Mouse (Mus musculus) ovary, postnatal 10 days (tissue): ENCODE results near the gene Bcar1.

ENCODE experiments used
- DNase-seq: peaks from one replicate; pipeline ENCODE4 v3.0.0; 2022; ENCODE audit warnings: low spot score

Gene Bcar1

GRCm38 (mm10) chr8:111769296-111769695 lies 25.7 kb upstream of the Bcar1 start:
- no peak for DNase-seq

GRCm38 (mm10) chr8:111768651-111769050 lies 25.0 kb upstream of the Bcar1 start:
- DNase-seq = no peak

GRCm38 (mm10) chr8:111765616-111766015 lies 22.0 kb upstream of the Bcar1 start:
- DNase-seq = no peak

GRCm38 (mm10) chr8:111765096-111765495 lies 21.5 kb upstream of the Bcar1 start:
- no peak for DNase-seq

- DNase-seq = no peak
These were observed 17.1 kb upstream of the Bcar1 start for GRCm38 (mm10) chr8:111760708-111761107.

GRCm38 (mm10) chr8:111758817-111759216 lies 15.2 kb upstream of the Bcar1 start:
- no peak for DNase-seq

DNA sequence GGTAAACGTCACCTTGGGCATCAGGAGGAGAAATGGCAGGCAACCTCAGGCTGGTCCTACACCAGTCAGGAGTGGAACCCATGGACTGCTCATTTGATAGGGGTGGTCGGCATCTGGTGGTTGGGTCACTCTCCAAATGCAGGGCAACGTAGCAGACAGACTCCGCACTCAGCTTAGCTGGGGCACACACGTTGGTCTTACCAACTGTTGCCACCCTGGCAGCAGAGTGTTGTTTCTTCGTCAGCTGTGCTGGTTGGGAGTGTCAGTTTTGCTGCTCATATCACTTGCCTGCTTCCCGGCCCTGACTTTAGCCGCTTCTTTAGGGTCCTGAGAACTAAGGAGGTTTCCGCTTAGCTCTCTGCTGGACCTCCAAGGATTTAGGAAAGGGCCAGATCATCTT lies 14.0 kb upstream of the Bcar1 start:
- no peak for DNase-seq

DNA sequence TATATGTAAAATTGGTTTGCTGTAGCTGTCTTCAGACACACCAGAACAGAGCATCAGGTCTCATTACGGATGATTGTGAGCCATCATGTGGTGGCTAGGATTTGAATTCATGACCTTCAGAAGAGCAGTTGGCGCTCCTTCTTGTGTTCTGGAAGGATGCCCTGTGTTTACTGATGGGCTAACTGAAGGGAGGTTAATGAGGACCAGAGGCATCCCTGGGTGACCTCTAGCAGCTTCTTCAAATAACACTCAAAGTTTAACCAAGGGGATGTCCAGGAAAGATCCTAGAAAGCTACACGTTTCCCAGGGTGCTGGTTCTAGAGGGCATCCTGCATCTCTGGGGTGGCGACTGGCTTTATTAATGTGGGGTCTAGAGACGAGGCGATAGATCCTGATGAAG lies 11.1 kb upstream of the Bcar1 start:
- no peak for DNase-seq

- no peak for DNase-seq
These were observed 10.5 kb upstream of the Bcar1 start for GRCm38 (mm10) chr8:111754088-111754487.

DNA sequence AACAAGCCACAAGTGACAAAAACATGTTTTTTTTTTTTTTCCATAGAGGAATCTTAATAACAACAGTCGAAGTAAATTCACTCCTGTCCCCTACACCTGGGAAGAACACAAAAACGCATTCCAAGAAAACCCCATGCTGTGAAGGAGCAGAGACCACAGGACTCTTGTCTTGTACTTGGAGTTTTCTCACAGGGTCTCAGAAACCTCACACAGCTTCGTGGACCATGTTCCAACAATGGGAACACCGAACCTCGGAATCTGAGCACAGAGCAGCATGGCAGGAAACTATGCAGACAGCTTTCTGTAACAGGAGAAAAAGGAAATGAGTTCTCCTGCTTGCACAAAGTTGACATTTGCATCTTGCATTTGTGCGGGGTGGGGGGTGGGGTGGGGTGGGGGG lies 5.2 kb upstream of the Bcar1 start:
- no peak for DNase-seq

GRCm38 (mm10) chr8:111747866-111748649 lies 4.4 kb upstream of the Bcar1 start:
- DNase-seq = no peak

- DNase-seq = no peak
These were observed 3.2 kb upstream of the Bcar1 start for GRCm38 (mm10) chr8:111746582-111747465.

DNA sequence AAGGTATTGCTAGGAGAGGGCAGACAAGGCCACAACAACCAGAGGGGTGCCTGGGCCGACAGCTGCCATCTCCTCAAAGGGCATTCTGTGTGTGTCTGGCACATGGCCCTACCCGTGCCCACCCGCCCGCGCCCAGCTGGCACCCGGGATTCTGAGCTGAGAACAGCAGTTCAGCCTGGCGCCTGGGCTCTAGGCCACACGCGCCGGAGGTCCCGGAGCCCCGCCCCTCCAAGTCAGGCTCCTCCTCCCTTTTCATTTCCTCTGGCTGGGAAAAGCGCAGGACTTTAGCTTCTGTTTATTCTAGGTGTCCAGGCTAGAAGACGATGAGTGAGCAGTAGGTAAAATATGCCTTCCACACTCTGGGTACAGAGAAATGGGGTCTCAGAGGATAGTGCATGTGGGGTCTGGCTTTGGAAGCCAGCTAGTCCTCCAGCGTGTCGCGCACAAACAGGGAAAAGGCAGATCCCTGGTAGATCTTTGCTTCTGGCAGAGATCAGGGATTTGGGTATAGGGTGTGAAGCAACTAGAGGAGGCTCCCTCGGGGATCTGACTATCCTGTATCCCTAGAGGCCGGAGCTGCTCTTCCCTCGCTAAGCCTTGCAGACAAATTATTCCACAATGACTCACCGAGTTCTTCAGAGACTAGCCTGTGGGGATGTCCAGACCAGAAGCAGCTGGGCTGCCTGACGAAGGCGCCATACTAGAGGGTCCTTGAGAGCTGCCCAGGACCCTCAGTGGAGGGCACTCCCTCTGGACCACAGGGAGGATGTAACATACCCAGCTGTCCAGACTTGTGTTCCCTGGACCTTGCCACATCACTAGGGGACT lies 2.2 kb upstream of the Bcar1 start:
- DNase-seq = no peak

- DNase-seq = no peak
These were observed 1.5 kb upstream of the Bcar1 start for GRCm38 (mm10) chr8:111745086-111745485.

GRCm38 (mm10) chr8:111743101-111743791 lies 363 bp downstream of the Bcar1 start:
- no peak for DNase-seq

DNA sequence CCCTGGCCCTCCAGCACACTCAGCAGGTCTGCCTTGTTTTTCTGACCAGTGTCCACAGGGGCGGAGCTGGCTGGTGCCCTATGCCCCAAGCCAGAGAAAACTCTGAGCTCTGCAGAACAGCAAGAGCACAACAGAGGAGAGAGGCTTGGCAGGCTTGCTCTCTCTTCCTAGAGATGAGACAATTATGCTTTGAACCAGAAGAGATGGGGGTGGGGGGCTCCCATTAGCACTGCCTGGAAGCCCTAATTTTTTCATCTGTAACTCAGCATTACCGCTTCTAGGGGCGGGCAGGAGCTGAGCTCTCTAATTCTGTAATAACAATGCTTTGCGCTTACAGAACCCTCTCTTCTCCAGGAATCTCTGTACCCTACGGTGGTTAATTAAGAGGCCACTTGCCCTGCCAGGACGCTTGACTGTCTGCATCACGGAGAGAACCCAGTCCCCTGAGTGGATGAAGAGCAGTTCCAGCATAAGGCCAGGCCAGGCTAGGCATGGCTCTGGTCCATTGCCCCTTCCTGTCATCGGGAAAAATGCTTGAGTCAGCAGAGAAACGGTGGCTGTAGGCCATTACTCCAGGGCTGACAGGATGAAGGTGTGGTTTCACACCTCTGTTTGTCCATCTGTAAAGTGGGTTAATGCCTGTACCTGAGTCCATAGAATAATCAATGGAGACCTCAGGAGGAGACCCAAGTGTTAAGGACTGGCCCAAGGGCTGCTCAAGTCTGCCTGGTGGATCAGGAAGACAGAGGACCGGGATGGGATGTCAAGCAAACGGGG lies 1.2 kb downstream of the Bcar1 start:
- no peak for DNase-seq

DNA sequence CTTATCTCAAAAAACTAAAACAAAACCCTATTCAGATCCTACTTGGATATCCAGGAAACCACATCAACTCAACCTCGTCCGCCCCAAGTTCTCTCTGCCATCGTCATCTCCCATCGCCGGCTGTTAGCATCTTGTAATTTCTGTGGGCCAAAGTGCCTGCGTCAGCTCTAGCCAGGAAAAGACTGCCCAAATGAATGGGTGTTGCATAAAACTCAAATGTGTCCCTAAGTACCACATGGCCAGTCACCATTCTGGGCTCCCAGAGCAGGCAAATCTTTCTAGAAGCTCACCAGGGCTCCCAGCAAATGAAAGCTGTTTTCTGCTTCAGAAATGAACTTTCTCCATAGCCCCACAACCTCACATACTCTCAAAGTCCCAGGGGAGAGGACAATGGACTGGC lies 2.1 kb downstream of the Bcar1 start:
- no peak for DNase-seq

GRCm38 (mm10) chr8:111740994-111741393 lies 2.6 kb downstream of the Bcar1 start:
- no peak for DNase-seq

DNA sequence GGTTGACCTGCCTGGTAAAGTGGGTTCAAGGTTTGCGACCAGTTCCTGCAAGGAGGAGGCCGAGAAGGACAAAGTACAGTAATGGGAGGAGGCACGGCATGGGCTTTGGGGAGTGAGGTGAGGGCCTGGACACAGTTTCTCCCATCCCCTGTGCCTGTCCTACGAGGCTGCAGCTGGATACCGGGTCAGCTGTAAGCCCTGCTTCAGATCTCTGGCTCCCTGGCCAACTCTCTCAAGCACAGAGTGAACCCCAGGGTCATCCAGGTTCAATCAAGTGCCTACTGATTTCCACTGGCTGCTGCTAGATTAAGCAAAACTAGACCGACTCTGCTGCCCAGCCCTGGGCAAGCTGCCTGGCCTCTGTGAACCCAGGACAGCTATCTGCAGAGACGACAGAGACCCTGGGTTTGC lies 3.3 kb downstream of the Bcar1 start:
- DNase-seq = no peak

- DNase-seq = no peak
These were observed 4.0 kb downstream of the Bcar1 start for GRCm38 (mm10) chr8:111739604-111740003.

- DNase-seq = no peak
These were observed 4.7 kb downstream of the Bcar1 start for GRCm38 (mm10) chr8:111738867-111739266.
